Mouse (Mus musculus): ENCODE measurements around the gene Spns3. TPM values are rescaled to one million over a fixed set of nuclear protein-coding genes. Genes with fewer than 3 reads are reported as not detected.

Gene Spns3
- polyA plus RNA-seq, 1 experiment from 2014 or later, result 0.75 TPM

DNA sequence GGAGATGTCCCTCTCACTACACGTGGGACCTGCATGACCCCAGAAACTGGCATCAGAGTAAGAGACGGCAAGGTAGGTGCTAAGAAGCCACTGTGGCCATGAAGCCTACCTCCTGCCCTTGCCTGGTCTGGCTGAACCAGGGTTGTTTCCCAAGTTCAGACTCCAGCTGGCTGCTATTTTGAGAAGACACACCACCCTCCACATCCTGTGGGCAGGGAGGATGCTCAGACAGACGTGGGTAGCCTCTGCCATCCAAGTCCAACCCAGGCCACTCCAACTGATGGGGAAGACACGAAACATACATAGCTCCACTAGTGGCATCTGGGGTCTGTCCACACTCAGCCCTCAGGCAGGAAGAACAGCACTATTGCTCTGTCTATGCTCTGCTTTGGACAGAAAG is 80.3 kb downstream of the Spns3 start:
- TF ChIP-seq CTCF (IDR thresholded peaks at IDR 0.05; ENCODE audit: low read depth) (no peak), EP300 (optimal IDR thresholded peaks at IDR 0.05) (no peak)
- H3K9ac ChIP-seq (ENCODE audit: low read length), result no peak overlapping the region
- H3K4me3 ChIP-seq (ENCODE audit: low read depth, low read length), result no peak overlapping the region
- DNase-seq (ENCODE audit: low spot score) (no peak), ATAC-seq (ENCODE audit: low FRiP score, low TSS enrichment) (no peak)
- H3K4me1 ChIP-seq (replicated peaks; ENCODE audit: control insufficient read depth, insufficient read depth), result 0 out of 2 replicates have a peak, but pooled peaks cover 10% of the 10 kb centered on the region
- peak overlapping the region; percentile 79 for H3K27ac ChIP-seq (replicated peaks)
- whole genome bisulfite sequencing, result 46% methylated on average over 4 of the region's 4 CpGs
- no peaks in the 10 kb centered on the region for H3K9me3 ChIP-seq (ENCODE audit: control insufficient read depth, low read length)
- H3K36me3 ChIP-seq (ENCODE audit: control insufficient read depth, insufficient read depth, low read length), result no peaks in the 10 kb centered on the region
- no peaks in the 10 kb centered on the region for H3K27me3 ChIP-seq (ENCODE audit: control insufficient read depth, insufficient read depth, low read length)
- no peak overlapping the region for H3K4me2 ChIP-seq (replicated peaks; ENCODE audit: low read depth)

DNA sequence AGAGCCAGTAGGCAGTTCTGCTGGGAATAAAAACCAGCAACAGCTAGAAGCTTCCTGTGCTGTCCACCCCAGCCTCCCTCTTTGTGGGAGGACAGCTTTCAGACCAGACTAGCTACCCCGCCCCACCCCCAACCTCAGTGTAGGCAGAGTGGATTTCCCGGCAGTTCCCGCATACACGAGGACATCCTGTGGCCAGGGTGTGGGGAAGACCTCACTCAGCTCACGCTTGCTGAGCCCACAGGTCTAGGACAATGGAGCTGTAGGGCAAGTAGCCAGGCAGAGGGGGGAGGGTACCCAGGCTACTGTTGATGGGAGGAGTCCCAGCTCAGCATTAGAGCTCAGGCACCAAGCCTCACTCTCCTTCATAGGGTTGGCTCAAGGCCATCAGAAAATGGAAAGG is 81.1 kb downstream of the Spns3 start:
- TF ChIP-seq EP300 (optimal IDR thresholded peaks at IDR 0.05), result no peak
- TF ChIP-seq CTCF (IDR thresholded peaks at IDR 0.05; ENCODE audit: low read depth), result no peak
- ATAC-seq (ENCODE audit: low FRiP score, low TSS enrichment) (peak; percentile 35; the same call in 1 of the 2 replicates), DNase-seq (ENCODE audit: low spot score) (peak; percentile 78)
- 26% methylated on average over 5 of the region's 5 CpGs for WGBS
- no peaks in the 10 kb centered on the region for H3K27me3 ChIP-seq (ENCODE audit: control insufficient read depth, insufficient read depth, low read length)
- H3K27ac ChIP-seq (replicated peaks), result peak overlapping the region; percentile 79
- H3K4me1 ChIP-seq (replicated peaks; ENCODE audit: control insufficient read depth, insufficient read depth), result 0 out of 2 replicates have a peak, but pooled peaks cover 10% of the 10 kb centered on the region
- no peaks in the 10 kb centered on the region for H3K36me3 ChIP-seq (ENCODE audit: control insufficient read depth, insufficient read depth, low read length)
- H3K4me2 ChIP-seq (replicated peaks; ENCODE audit: low read depth), result no peak overlapping the region
- H3K9ac ChIP-seq (ENCODE audit: low read length), result no peak overlapping the region
- no peaks in the 10 kb centered on the region for H3K9me3 ChIP-seq (ENCODE audit: control insufficient read depth, low read length)
- H3K4me3 ChIP-seq (ENCODE audit: low read depth, low read length), result no peak overlapping the region

DNA sequence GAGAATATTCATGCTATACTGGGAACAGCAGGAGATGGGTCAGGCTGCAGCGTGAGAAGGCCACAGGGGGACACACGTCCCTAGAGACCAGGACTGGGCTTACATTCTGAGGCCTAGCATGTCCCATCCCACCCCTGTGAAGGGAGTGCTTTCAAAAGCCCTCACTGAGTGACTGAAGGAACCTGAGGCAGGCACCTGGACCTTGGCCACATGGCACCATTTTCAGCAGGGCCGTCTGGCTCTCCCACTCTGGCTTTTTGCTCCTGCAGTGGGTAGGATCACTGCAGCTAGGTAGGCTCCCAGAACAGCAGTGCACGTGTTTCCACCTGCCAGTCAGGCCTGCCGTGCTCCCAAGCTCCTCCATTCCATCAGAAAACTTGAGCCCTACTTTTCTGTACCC is 81.8 kb downstream of the Spns3 start:
- no peak overlapping the region for H3K9ac ChIP-seq (ENCODE audit: low read length)

DNA sequence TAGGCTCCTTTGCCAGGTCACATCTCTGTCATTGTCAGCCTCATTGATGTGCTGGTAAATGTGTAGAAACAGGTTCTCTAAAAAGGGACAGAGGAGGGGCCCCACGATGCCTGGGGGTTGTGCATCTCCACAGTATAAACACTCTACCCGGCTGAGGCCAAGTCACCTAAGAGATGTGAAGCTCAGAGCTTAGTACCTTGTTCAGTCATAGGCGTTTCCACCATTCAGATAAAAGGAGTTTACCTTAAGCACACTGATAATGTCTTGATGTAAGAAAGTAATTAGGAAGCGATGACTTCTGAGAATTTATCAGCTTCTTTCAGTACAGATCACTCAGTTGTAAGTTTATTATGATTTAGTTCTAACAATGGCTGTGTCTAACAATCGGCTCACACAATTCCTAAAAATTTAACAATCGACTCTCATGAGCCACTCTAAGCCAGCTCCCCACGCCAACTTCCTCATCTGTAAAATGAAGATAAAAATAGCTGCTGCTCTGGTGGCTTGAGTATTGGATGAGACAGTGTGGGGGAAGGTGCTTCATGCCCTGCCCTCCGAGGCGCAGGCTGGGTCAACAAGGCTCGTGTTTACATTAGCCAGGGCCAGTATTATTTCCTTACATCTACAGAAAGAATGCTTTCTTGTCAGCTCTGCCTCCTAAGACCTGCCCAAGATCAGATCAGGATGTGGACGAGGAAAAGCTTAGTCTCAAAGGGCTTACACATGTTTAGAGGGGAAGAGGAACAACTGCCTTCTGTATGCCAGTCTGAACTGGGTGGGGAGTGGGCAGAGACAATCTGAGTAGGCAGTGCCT is 83.4 kb downstream of the Spns3 start:
- TF ChIP-seq CTCF (IDR thresholded peaks at IDR 0.05; ENCODE audit: low read depth), result no peak
- TF ChIP-seq EP300 (optimal IDR thresholded peaks at IDR 0.05), result no peak
- WGBS, result 6% methylated on average over 11 of the region's 11 CpGs
- Histone ChIP-seq H3K4me2 (replicated peaks; ENCODE audit: low read depth) (no peak overlapping the region; the same call in 1 of the 2 replicates), H3K4me1 (replicated peaks; ENCODE audit: control insufficient read depth, insufficient read depth) (0 out of 2 replicates have a peak, but pooled peaks cover 10% of the 10 kb centered on the region), H3K36me3 (ENCODE audit: control insufficient read depth, insufficient read depth, low read length) (no peaks in the 10 kb centered on the region), H3K27ac (replicated peaks) (peak overlapping the region; percentile 83), H3K4me3 (ENCODE audit: low read depth, low read length) (no peak overlapping the region), H3K9me3 (ENCODE audit: control insufficient read depth, low read length) (no peaks in the 10 kb centered on the region), H3K27me3 (ENCODE audit: control insufficient read depth, insufficient read depth, low read length) (no peaks in the 10 kb centered on the region), H3K9ac (ENCODE audit: low read length) (no peak overlapping the region)
- ATAC-seq (ENCODE audit: low FRiP score, low TSS enrichment) (peak; percentile 90), DNase-seq (ENCODE audit: low spot score) (peak; percentile 76)

More for the DNA sequence above, 81.8 kb downstream of the Spns3 start:
- Histone ChIP-seq H3K9me3 (ENCODE audit: control insufficient read depth, low read length) (no peaks in the 10 kb centered on the region), H3K4me3 (ENCODE audit: low read depth, low read length) (no peak overlapping the region), H3K27me3 (ENCODE audit: control insufficient read depth, insufficient read depth, low read length) (no peaks in the 10 kb centered on the region), H3K4me2 (replicated peaks; ENCODE audit: low read depth) (no peak overlapping the region), H3K4me1 (replicated peaks; ENCODE audit: control insufficient read depth, insufficient read depth) (0 out of 2 replicates have a peak, but pooled peaks cover 10% of the 10 kb centered on the region), H3K36me3 (ENCODE audit: control insufficient read depth, insufficient read depth, low read length) (no peaks in the 10 kb centered on the region), H3K27ac (replicated peaks) (peak overlapping the region; percentile 79)
- WGBS, result 61% methylated on average over 5 of the region's 5 CpGs
- no peak for DNase-seq (ENCODE audit: low spot score)
- no peak for TF ChIP-seq EP300 (optimal IDR thresholded peaks at IDR 0.05)
- TF ChIP-seq CTCF (IDR thresholded peaks at IDR 0.05; ENCODE audit: low read depth), result no peak
- no peak for ATAC-seq (ENCODE audit: low FRiP score, low TSS enrichment)

DNA sequence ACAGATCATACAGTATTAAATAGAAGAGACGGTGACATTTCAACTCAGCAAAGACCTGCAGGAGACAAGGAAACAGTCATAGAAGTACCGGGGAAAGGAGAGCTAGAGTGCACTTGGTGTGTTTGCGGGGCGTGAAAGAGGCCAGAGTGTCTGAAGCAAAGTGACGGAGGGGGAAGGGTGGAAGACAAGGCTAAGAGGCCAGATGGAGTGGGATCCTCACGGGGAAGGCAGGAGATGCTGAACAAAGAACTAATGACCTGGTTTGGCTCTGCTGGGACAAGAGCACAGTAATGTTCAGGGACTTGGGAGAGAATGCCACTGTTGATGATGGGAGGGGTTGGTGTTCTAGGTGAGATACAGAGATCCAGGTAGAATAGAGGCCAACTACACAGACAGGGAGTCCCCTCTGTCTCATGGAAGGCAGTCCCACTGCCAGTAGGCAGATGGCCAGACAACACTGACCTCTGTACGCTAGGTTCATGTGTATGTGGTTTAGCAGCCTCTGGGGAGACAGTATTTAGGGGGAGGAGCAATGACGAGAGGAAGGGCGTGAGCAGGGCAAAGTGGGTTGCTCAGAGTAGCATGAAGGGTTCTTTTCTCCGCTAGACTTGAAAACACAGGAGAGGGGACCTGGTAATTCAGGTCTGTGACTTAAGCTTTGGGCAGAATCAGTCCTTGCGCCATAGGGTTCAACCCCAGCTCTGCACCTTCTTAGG is 84.2 kb downstream of the Spns3 start:
- Histone ChIP-seq H3K9me3 (ENCODE audit: control insufficient read depth, low read length) (no peaks in the 10 kb centered on the region), H3K27me3 (ENCODE audit: control insufficient read depth, insufficient read depth, low read length) (no peaks in the 10 kb centered on the region), H3K27ac (replicated peaks) (peak overlapping the region; percentile 83), H3K4me1 (replicated peaks; ENCODE audit: control insufficient read depth, insufficient read depth) (0 out of 2 replicates have a peak, but pooled peaks cover 10% of the 10 kb centered on the region), H3K4me2 (replicated peaks; ENCODE audit: low read depth) (no peak overlapping the region; the same call in 1 of the 2 replicates), H3K9ac (ENCODE audit: low read length) (no peak overlapping the region), H3K4me3 (ENCODE audit: low read depth, low read length) (no peak overlapping the region), H3K36me3 (ENCODE audit: control insufficient read depth, insufficient read depth, low read length) (no peaks in the 10 kb centered on the region)
- WGBS, result 42% methylated on average over 11 of the region's 11 CpGs
- DNase-seq (ENCODE audit: low spot score), result no peak
- peak; percentile 25 for ATAC-seq (ENCODE audit: low FRiP score, low TSS enrichment)
- no peak for TF ChIP-seq EP300 (optimal IDR thresholded peaks at IDR 0.05)
- TF ChIP-seq CTCF (IDR thresholded peaks at IDR 0.05; ENCODE audit: low read depth), result no peak
